Mouse (Mus musculus) right cerebral cortex, postnatal 14 days (tissue): ENCODE measurements around the gene Ssh2.
"Not testable (repeated sequence)": the region's sequence is repeated elsewhere in the genome, so short reads cannot be mapped to it uniquely, and the experiment has no call there.

Source experiments
- DNase-seq: peaks from one replicate; pipeline ENCODE4 v3.0.0; 2022

Ssh2 gene

GRCm38 (mm10) chr11:77231514-77231913 lies 15.4 kb downstream of the Ssh2 start:
- no peak for DNase-seq

DNA sequence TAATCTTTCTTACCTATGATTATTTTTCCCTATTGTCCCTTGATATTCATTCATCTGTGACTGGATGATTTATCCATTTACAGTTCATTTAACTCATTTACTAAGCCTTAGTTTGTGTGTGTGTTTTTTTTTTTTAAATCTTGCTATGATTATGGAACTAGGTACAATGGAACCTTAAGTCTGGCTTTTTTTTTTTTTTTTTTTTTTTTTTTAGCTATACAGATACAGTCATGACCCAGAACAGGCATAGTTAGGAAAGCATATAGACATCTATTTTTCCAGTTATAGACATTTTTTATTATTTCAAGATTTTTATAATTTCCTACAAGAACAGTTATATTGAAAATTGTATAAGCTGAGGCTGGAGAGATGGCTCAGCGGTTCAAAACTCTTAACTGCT lies 19.2 kb downstream of the Ssh2 start:
- no peak for DNase-seq

DNA sequence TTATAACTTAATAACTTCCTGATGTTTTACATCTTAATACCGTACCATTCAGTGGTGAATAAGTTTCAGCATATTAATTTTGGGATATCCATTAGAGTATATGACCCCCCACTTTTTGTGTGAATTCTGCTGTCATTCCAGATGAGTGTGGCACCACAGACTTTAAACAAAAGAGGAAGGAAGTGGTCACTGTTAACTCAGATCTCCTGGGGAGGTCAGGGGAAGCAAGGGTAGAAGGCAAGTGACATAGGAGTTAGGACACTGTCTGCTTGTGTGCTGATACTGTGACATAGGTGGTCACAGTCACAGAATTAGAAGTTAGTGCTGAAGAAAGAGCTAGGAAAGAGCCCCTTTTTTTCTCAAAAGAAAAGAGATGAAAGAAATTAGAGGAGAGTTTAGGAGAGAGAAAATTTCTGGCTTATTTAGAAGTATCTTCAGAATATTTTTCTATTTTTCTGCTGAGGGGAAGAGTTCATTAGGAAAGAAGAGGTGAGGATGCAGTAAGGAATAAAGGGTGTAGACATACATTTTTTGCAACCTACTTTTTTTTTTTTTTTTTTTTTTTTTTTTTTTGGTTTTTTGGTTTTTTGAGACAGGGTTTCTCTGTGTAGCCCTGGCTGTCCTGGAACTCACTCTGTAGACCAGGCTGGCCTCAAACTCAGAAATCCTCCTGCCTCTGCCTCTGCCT lies 23.7 kb downstream of the Ssh2 start:
- DNase-seq = no peak

GRCm38 (mm10) chr11:77240466-77241246 lies 24.6 kb downstream of the Ssh2 start:
- no peak for DNase-seq

DNA sequence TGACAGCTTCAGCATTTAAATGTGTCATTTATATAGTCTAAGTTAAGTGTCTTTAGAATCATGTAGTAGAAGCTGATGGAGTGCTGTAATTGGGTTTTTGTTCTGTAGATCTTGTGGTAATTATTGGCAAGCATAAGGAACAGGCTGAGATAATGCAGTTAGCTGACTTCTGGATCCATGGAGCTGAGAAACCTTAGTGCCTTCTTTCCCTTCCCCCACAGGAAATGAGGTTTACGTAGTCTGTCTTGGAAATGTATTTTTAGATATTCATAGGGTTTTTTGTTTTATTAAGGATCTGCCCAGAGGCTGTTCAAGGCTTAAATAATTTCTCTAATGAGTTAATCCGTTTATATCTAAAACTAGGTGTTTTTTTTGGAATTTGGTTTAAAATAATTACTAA lies 26.8 kb downstream of the Ssh2 start:
- DNase-seq = no peak

GRCm38 (mm10) chr11:77252826-77253225 lies 36.7 kb downstream of the Ssh2 start:
- DNase-seq = no peak

GRCm38 (mm10) chr11:77259441-77259840 lies 43.4 kb downstream of the Ssh2 start:
- no peak for DNase-seq

GRCm38 (mm10) chr11:77267401-77267800 lies 51.3 kb downstream of the Ssh2 start:
- no peak for DNase-seq

DNA sequence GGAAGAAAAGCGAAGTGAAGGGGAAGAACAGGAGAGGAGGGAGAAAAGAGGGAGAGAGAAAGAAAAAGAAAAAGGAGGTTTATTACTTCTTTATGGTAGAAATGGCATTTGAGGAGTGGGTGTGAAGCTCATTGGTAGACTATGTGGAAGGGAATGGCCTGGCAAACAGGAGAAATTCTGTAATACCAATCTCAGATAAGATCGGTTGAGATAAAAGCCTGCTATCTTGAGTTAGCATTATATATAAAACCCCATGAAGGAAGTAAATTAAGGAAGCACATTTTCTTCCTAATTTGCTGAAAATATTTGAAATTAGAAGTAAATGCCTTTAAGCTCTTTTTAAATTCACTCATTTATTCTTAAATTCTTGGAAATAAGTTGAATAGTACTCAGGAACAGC lies 59.9 kb downstream of the Ssh2 start:
- no peak for DNase-seq

DNA sequence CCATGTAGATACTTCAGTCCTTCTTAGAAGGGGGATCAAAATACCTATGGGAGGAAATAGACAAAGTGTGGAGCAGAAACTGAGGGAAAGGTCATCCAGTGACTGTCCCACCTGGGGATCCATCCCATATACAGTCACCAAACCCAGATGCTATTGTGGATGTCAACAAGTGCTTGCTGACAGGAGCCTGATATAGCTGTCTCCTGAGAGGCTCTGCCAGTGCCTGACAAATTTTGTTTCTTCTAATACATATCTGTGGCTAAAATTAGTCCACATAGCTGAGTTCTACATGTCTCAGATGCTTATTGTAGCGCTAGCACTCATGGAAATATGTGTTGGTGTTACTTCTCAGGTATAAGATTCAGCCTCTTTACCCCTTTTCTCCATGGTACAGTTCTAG lies 62.5 kb downstream of the Ssh2 start:
- not testable (repeated sequence) for DNase-seq

DNA sequence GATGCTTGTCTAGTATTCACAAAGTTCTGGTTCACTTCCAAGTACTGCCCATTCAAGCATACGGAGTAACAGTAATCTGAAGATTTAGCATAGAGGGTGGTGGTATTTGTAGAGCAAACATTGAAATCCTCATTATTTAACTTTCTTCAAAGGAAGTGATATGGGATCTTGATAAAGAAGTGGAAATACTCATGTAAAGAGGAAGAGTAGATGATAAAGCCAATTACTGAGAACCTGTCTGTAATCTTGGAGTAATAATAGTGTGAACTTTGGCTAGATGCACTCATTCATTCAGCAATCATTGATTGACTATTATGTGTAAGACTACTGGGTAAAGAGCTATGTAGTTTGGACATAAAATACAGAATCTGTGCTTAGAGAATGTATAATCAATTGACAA lies 64.1 kb downstream of the Ssh2 start:
- DNase-seq = no peak

GRCm38 (mm10) chr11:77291447-77291846 lies 75.4 kb downstream of the Ssh2 start:
- no peak for DNase-seq

- DNase-seq = not testable (repeated sequence)
Observed at GRCm38 (mm10) chr11:77293673-77294072, 77.6 kb downstream of the Ssh2 start.

DNA sequence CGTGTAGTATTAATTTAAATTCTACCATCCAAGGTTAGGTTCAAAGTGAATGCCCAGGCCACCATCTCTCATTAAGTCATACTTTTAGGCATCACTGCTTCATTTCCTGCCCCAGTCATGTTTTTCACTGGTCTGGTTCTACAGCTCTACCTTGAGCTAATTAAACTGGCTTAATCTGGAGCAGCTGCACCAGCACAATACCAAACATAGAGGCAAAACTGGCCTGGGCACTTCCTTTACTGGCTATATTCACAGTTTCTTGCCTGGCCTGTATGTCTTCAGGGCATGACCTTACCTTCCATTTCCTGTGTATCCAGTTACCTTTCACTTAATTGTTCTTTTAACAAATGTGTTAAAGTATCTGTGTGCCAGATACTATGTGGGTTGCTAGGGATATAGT lies 81.2 kb downstream of the Ssh2 start:
- no peak for DNase-seq

DNA sequence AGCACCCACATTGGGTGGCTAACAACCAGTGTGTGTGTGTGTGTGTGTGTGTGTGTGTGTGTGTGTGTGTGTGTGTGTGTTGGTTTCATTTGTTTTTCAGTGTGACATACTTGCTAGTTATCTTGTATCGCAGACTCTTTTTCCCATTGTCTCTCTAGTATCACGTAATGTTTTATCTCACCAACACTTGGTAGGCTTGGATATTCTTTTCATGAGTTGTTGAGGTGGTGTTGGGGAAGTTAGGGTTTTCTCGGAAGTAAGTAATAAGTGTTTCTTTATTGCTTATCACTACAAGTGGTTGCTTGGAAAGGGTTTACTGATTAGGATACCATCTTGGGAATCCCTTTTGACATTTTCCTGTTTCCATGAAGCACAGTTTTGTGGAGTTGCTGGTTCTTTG lies 91.1 kb downstream of the Ssh2 start:
- no peak for DNase-seq

GRCm38 (mm10) chr11:77308533-77308932 lies 92.4 kb downstream of the Ssh2 start:
- no peak for DNase-seq

GRCm38 (mm10) chr11:77317721-77318477 lies 101.8 kb downstream of the Ssh2 start:
- DNase-seq = no peak

DNA sequence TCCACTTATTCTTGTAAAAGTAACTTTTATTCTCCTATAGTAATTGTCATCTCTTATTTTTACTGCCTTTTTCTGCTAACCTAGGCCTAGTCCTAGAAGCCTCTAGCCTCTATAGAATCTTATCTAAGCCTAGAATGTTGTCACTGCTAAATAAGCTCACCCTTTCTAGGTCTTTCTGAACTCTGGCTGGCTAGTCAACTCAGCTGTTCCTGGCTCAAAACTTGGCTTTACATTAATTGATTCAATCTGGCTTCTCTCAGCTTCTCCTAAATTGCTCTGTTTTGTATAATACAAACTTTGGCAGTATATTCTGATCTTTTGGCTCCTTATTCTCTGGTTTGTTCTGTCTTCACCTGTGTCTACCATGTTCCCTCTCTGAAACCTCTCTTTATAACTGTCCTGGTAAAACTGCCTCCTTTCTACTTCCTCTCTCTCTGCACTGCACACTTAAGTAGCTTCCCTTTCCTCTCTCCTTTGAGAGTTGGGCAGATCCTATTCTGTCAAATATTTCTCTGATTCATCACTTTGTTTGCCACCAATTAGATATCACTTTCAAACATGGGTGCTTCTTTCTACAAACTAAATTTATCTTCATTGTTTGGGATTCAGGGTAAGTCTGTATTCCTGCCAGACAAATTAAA lies 102.5 kb downstream of the Ssh2 start:
- no peak for DNase-seq

- no peak for DNase-seq
Observed at GRCm38 (mm10) chr11:77321214-77321613, 105.1 kb downstream of the Ssh2 start.

DNA sequence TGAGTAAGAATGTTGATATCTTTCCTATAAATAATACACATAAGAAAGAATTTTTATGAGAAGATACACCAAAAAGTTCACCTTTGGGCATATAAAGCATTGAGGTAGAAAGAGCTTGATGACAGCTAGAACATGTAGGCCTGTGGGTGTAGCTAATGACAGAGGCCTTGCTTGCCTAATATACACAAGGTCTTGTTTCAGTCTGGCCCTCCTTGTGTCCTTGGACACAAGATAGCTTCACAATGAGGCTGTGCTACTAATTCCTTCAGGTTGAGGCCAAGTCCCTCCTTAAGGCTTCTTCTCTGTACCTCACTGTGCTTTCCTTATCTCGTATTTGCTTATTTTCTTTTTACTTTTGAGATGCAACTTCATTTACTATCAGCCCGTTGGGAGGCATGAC lies 114.4 kb downstream of the Ssh2 start:
- DNase-seq = no peak

GRCm38 (mm10) chr11:77347273-77347672 lies 131.2 kb downstream of the Ssh2 start:
- DNase-seq = no peak

GRCm38 (mm10) chr11:77348142-77348741 lies 132.2 kb downstream of the Ssh2 start:
- peak; percentile 80 for DNase-seq

- DNase-seq = no peak
Observed at GRCm38 (mm10) chr11:77348985-77349384, 132.9 kb downstream of the Ssh2 start.
